Mouse (Mus musculus): Measurements from ENCODE around the gene Syndig1. TPM values are rescaled to one million over a fixed set of nuclear protein-coding genes. Genes with fewer than 3 reads are reported as not detected.

The Syndig1 gene
- total and polyA plus RNA-seq, 3 experiments = not detected

GRCm38 (mm10) chr2:149873346-149873745, 44.3 kb downstream of the Syndig1 start:
- no peak for TF ChIP-seq POLR2AphosphoS2 (IDR thresholded peaks at IDR 0.05; ENCODE audit: low read length)
- no peak for TF ChIP-seq SMC3 (IDR thresholded peaks at IDR 0.05; ENCODE audit: low read depth, low read length)
- no peak for TF ChIP-seq ZNF384 (IDR thresholded peaks at IDR 0.05; ENCODE audit: low read depth, low read length)
- TF ChIP-seq NELFE (IDR thresholded peaks at IDR 0.05; ENCODE audit: low read depth, low read length) = no peak
- TF ChIP-seq TCF12 (IDR thresholded peaks at IDR 0.05; ENCODE audit: low read depth, low read length) = no peak
- no peak for TF ChIP-seq ETS1 (IDR thresholded peaks at IDR 0.05; ENCODE audit: low read depth, low read length)
- TF ChIP-seq TAL1 (IDR thresholded peaks at IDR 0.05; ENCODE audit: low read length) = no peak
- TF ChIP-seq MYB (IDR thresholded peaks at IDR 0.05; ENCODE audit: low read depth, low read length) = no peak
- TF ChIP-seq GABPA (IDR thresholded peaks at IDR 0.05; ENCODE audit: low read depth, low read length) = no peak
- TF ChIP-seq POLR2AphosphoS5 (IDR thresholded peaks at IDR 0.05; ENCODE audit: borderline replicate concordance, low read depth, low read length) = no peak
- no peak for TF ChIP-seq JUND (IDR thresholded peaks at IDR 0.05; ENCODE audit: low read depth, low read length)
- TF ChIP-seq NRF1 (IDR thresholded peaks at IDR 0.05; ENCODE audit: insufficient read depth, low read depth, low read length, poor library complexity, severe bottlenecking) = no peak
- no peak for TF ChIP-seq KAT2A (conservative IDR thresholded peaks at IDR 0.05; ENCODE audit: low read depth, low read length)
- no peak for TF ChIP-seq USF1 (IDR thresholded peaks at IDR 0.05; ENCODE audit: low read depth, low read length)
- no peak for TF ChIP-seq ELF1 (IDR thresholded peaks at IDR 0.05; ENCODE audit: low read depth, low read length)
- TF ChIP-seq CTCF (IDR thresholded peaks at IDR 0.05 in 2 of 3, conservative IDR thresholded peaks at IDR 0.05 in 1 of 3; ENCODE audit: control insufficient read depth in 1 of 3, insufficient read depth in 1 of 3, low read depth in 2 of 3, low read length in 3 of 3, poor library complexity in 1 of 3, severe bottlenecking in 1 of 3) = no peak
- no peak for TF ChIP-seq UBTF (IDR thresholded peaks at IDR 0.05; ENCODE audit: borderline replicate concordance, insufficient read depth, low read depth, low read length)
- TF ChIP-seq EP300 (IDR thresholded peaks at IDR 0.05; ENCODE audit: low read depth in 1 of 2, low read length in 2 of 2) = no peak
- no peak for TF ChIP-seq E2F4 (IDR thresholded peaks at IDR 0.05; ENCODE audit: borderline replicate concordance, low read depth, low read length)
- TF ChIP-seq MAFK (IDR thresholded peaks at IDR 0.05; ENCODE audit: borderline replicate concordance, low read depth, low read length) = no peak
- H3K4me1 ChIP-seq (ENCODE audit: control insufficient read depth in 1 of 2, insufficient read depth in 2 of 2, low read length in 2 of 2) = no peaks in the 10 kb centered on the region
- H3K27me3 ChIP-seq (ENCODE audit: control insufficient read depth in 1 of 2, insufficient read depth in 2 of 2, low read length in 2 of 2) = no peaks in the 10 kb centered on the region
- no peak overlapping the region for H3K27ac ChIP-seq (ENCODE audit: control insufficient read depth, low read depth, low read length)
- H3K9ac ChIP-seq (ENCODE audit: control insufficient read depth, low read depth, low read length, poor library complexity, severe bottlenecking) = no peak overlapping the region
- no peak for DNase-seq (ENCODE audit: low read depth, low spot score)
- H3K79me2 ChIP-seq (ENCODE audit: control insufficient read depth, insufficient read depth, low read length, poor library complexity) = no peaks in the 10 kb centered on the region
- no peak overlapping the region for H3K4me3 ChIP-seq (ENCODE audit: control insufficient read depth in 1 of 2, insufficient read depth in 1 of 2, low read depth in 2 of 2, low read length in 2 of 2)
- no peaks in the 10 kb centered on the region for H3K36me3 ChIP-seq (ENCODE audit: control insufficient read depth in 1 of 2, insufficient read depth in 2 of 2, low read length in 2 of 2)
- no peaks in the 10 kb centered on the region for H3K9me3 ChIP-seq (replicated peaks; ENCODE audit: insufficient read depth, low read length)

DNA sequence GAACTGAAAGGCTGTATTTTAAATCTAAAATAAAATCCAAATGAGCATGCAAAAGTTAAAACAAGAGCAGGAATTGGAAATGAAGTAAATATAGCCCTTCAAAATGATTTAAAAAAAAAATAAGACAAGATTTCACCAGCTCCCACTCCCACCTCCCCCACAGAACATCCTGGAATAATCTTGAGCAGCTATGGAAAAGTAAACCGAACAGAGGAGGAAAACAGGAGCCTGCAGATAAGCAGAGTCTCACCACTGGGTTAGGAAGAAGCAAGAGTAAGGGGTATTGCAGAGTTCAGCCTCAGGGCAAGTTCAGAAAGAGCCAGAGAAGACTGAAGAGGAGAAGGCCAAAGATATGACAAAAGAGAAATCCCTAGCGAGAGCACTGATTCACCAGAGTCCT, 48.9 kb downstream of the Syndig1 start:
- Histone ChIP-seq H3K4me3 (ENCODE audit: control insufficient read depth in 1 of 2, insufficient read depth in 1 of 2, low read depth in 2 of 2, low read length in 2 of 2) (no peak overlapping the region), H3K27me3 (ENCODE audit: control insufficient read depth in 1 of 2, insufficient read depth in 2 of 2, low read length in 2 of 2) (no peaks in the 10 kb centered on the region), H3K4me1 (ENCODE audit: control insufficient read depth in 1 of 2, insufficient read depth in 2 of 2, low read length in 2 of 2) (no peaks in the 10 kb centered on the region), H3K9me3 (replicated peaks; ENCODE audit: insufficient read depth, low read length) (no peaks in the 10 kb centered on the region), H3K79me2 (ENCODE audit: control insufficient read depth, insufficient read depth, low read length, poor library complexity) (no peaks in the 10 kb centered on the region), H3K9ac (ENCODE audit: control insufficient read depth, low read depth, low read length, poor library complexity, severe bottlenecking) (no peak overlapping the region), H3K27ac (ENCODE audit: control insufficient read depth, low read depth, low read length) (no peak overlapping the region), H3K36me3 (ENCODE audit: control insufficient read depth in 1 of 2, insufficient read depth in 2 of 2, low read length in 2 of 2) (no peaks in the 10 kb centered on the region)
- TF ChIP-seq UBTF (IDR thresholded peaks at IDR 0.05; ENCODE audit: borderline replicate concordance, insufficient read depth, low read depth, low read length) = no peak
- no peak for TF ChIP-seq RAD21 (IDR thresholded peaks at IDR 0.05; ENCODE audit: low read depth, low read length)
- no peak for TF ChIP-seq CHD2 (IDR thresholded peaks at IDR 0.05; ENCODE audit: low read length)
- TF ChIP-seq CTCF (IDR thresholded peaks at IDR 0.05 in 2 of 3, conservative IDR thresholded peaks at IDR 0.05 in 1 of 3; ENCODE audit: control insufficient read depth in 1 of 3, insufficient read depth in 1 of 3, low read depth in 2 of 3, low read length in 3 of 3, poor library complexity in 1 of 3, severe bottlenecking in 1 of 3) = no peak
- no peak for TF ChIP-seq POLR2AphosphoS5 (IDR thresholded peaks at IDR 0.05; ENCODE audit: borderline replicate concordance, low read depth, low read length)
- no peak for TF ChIP-seq ETS1 (IDR thresholded peaks at IDR 0.05; ENCODE audit: low read depth, low read length)
- TF ChIP-seq MXI1 (IDR thresholded peaks at IDR 0.05; ENCODE audit: low read depth, low read length) = no peak
- no peak for TF ChIP-seq USF2 (IDR thresholded peaks at IDR 0.05; ENCODE audit: borderline replicate concordance in 1 of 2, insufficient read depth in 1 of 2, low read depth in 1 of 2, low read length in 2 of 2)
- no peak for DNase-seq (ENCODE audit: low read depth, low spot score)
